Mouse (Mus musculus) forebrain, postnatal 0 days (tissue): ENCODE data around the gene Cdh20. TPM values are rescaled to one million over a fixed set of nuclear protein-coding genes. Genes with fewer than 3 reads are reported as not detected.

Experiments
- ATAC-seq: fragments of 200-750 bp; cut with Nextera tagmentation; 2 replicates; pipeline ENCODE4 v1.8.0; 2017; ENCODE audit warnings: mild to moderate bottlenecking, moderate library complexity
- DNase-seq: peaks from one replicate; pipeline ENCODE4 v3.0.0-alpha.2; 2015
- H3K27ac ChIP-seq: fragments of 300-500 bp; sonication (generic); 2 replicates; pipeline ENCODE4 v1.5.1; 2014; ENCODE audit warnings: low read depth, mild to moderate bottlenecking, antibody characterized with exemption, low read length, moderate library complexity, mixed read lengths
- H3K27me3 ChIP-seq: fragments of 300-500 bp; sonication (generic); 2 replicates; pipeline ENCODE4 v1.6.1; 2014; ENCODE audit warnings: mild to moderate bottlenecking, low read length, mixed read lengths; ENCODE audit not compliant: insufficient read depth
- H3K36me3 ChIP-seq: fragments of 300-500 bp; sonication (generic); 2 replicates; pipeline ENCODE4 v1.6.1; 2014; ENCODE audit warnings: mild to moderate bottlenecking, moderate library complexity; ENCODE audit not compliant: insufficient read depth
- H3K4me1 ChIP-seq: fragments of 300-500 bp; sonication (generic); 2 replicates; pipeline ENCODE4 v1.6.1; 2014; ENCODE audit warnings: antibody characterized with exemption; ENCODE audit not compliant: insufficient read depth
- H3K4me2 ChIP-seq: fragments of 300-500 bp; sonication (generic); 2 replicates; pipeline ENCODE4 v1.6.1; 2014; ENCODE audit warnings: low read depth, mild to moderate bottlenecking, moderate library complexity
- H3K4me3 ChIP-seq: fragments of 300-500 bp; sonication (generic); 2 replicates; pipeline ENCODE4 v1.5.1; 2014; ENCODE audit warnings: low read depth, low read length, mixed read lengths
- H3K9ac ChIP-seq: fragments of 300-500 bp; sonication (generic); 2 replicates; pipeline ENCODE4 v1.6.1; 2014; ENCODE audit warnings: mild to moderate bottlenecking
- H3K9me3 ChIP-seq: fragments of 300-500 bp; sonication (generic); 2 replicates; pipeline ENCODE4 v1.6.1; 2016; ENCODE audit warnings: low read length
- CTCF ChIP-seq: sonication (generic); IDR thresholded peaks from 2 replicates; pipeline ENCODE4 v1.5.1; 2016; ENCODE audit warnings: antibody characterized with exemption, control low read depth, low read depth
- WGBS: fragments of 180-500 bp; shearing (Covaris S2); extraction: QIAGEN DNeasy Blood & Tissue Kit; methylation state at CpG from one replicate; pipeline ENCODE4 v1.1.7; 2014; 5-methylcytosine and 5-hydroxymethylcytosine counted together
- polyA plus RNA-seq: library from polyadenylated mRNA; unstranded; fragments of >200 nt; fragmentation: Nextera tagmentation; extraction: Ambion mirVana; gene quantifications from 2 replicates; pipeline ENCODE4 v1.2.1, GENCODE M21; 2015
- total RNA-seq: library from RNA; depleted of rRNA; stranded (reverse); fragments of >200 nt; gene quantifications from 2 replicates; pipeline ENCODE4 v1.2.3, GENCODE M21; 2014; rRNA removed

Gene Cdh20
- total RNA-seq (6.4 and 8.9 TPM in 2 replicates), polyA plus RNA-seq (1.3 and 2.0 TPM in 2 replicates)

- WGBS: under 1% methylated on average over 46 of the region's 46 CpGs
- DNase-seq: peak; percentile 50
- Histone ChIP-seq H3K4me1 (0 out of 2 replicates have a peak, but pooled peaks cover 4% of the 10 kb centered on the region), H3K27me3 (no peaks in the 10 kb centered on the region), H3K36me3 (no peaks in the 10 kb centered on the region), H3K9ac (peak within 1 kb of the TSS; percentile 59), H3K4me3 (peak within 1 kb of the TSS; percentile 49), H3K27ac (no peak within 1 kb of the TSS), H3K9me3 (no peaks in the 10 kb centered on the region), H3K4me2 (peak within 1 kb of the TSS; percentile 98)
- TF ChIP-seq CTCF: no peak
- ATAC-seq: peak; percentile 73
Observed at GRCm38 (mm10) chr1:104768371-104769249, at the start of gene Cdh20. Cdh20 (plus strand) TSS chr1:104768529.

GRCm38 (mm10) chr1:104746816-104747215, 21.5 kb upstream of the Cdh20 start:
- DNase-seq (peak; percentile 11), ATAC-seq (peak; percentile 69)
- Histone ChIP-seq H3K9me3 (no peaks in the 10 kb centered on the region), H3K4me1 (no peaks in the 10 kb centered on the region), H3K9ac (no peak overlapping the region), H3K4me2 (no peak overlapping the region), H3K27me3 (no peaks in the 10 kb centered on the region), H3K36me3 (no peaks in the 10 kb centered on the region), H3K4me3 (no peak overlapping the region), H3K27ac (no peak overlapping the region)
- no peak for TF ChIP-seq CTCF
- WGBS: 0% methylated on average over 1 of the region's 1 CpGs

GRCm38 (mm10) chr1:104747438-104747837, 20.9 kb upstream of the Cdh20 start:
- DNase-seq: no peak
- no peak for ATAC-seq
- TF ChIP-seq CTCF: no peak
- 35% methylated on average over 4 of the region's 4 CpGs for WGBS
- Histone ChIP-seq H3K4me1 (no peaks in the 10 kb centered on the region), H3K4me2 (no peak overlapping the region), H3K4me3 (no peak overlapping the region), H3K36me3 (no peaks in the 10 kb centered on the region), H3K27ac (no peak overlapping the region), H3K9me3 (no peaks in the 10 kb centered on the region), H3K9ac (no peak overlapping the region), H3K27me3 (no peaks in the 10 kb centered on the region)

- no peak overlapping the region for H3K4me3 ChIP-seq
- no peak overlapping the region for H3K27ac ChIP-seq
- H3K9me3 ChIP-seq: no peaks in the 10 kb centered on the region
- no peaks in the 10 kb centered on the region for H3K36me3 ChIP-seq
- no peak overlapping the region for H3K9ac ChIP-seq
- WGBS: 67% methylated on average over 8 of the region's 8 CpGs
- TF ChIP-seq CTCF: no peak
- DNase-seq (peak; percentile 18), ATAC-seq (peak; percentile 79)
- no peaks in the 10 kb centered on the region for H3K27me3 ChIP-seq
- no peak overlapping the region for H3K4me2 ChIP-seq
- no peaks in the 10 kb centered on the region for H3K4me1 ChIP-seq
Observed at GRCm38 (mm10) chr1:104754483-104754882, 13.8 kb upstream of the Cdh20 start.

- WGBS: 34% methylated on average over 4 of the region's 4 CpGs
- no peak for DNase-seq
- H3K9me3 ChIP-seq: no peaks in the 10 kb centered on the region
- ATAC-seq: no peak
- H3K4me1 ChIP-seq: no peaks in the 10 kb centered on the region
- TF ChIP-seq CTCF: peak; percentile 18; the same call in 1 of the 2 replicates
- no peak overlapping the region for H3K4me2 ChIP-seq
- no peaks in the 10 kb centered on the region for H3K27me3 ChIP-seq
- H3K36me3 ChIP-seq: no peaks in the 10 kb centered on the region
- no peak overlapping the region for H3K27ac ChIP-seq
- H3K4me3 ChIP-seq: no peak overlapping the region
- H3K9ac ChIP-seq: no peak overlapping the region
Observed at GRCm38 (mm10) chr1:104755896-104756295, 12.4 kb upstream of the Cdh20 start.

- under 1% methylated on average over 12 of the region's 12 CpGs for WGBS
- ATAC-seq (peak; percentile 62), DNase-seq (no peak)
- Histone ChIP-seq H3K9ac (peak overlapping the region; percentile 59), H3K4me3 (peak overlapping the region; percentile 49), H3K36me3 (no peaks in the 10 kb centered on the region), H3K4me2 (peak overlapping the region; percentile 98), H3K27me3 (no peaks in the 10 kb centered on the region), H3K27ac (no peak overlapping the region), H3K9me3 (no peaks in the 10 kb centered on the region), H3K4me1 (0 out of 2 replicates have a peak, but pooled peaks cover 4% of the 10 kb centered on the region)
- TF ChIP-seq CTCF: peak; percentile 41; the same call in 1 of the 2 replicates
Observed at GRCm38 (mm10) chr1:104769250-104769607, 900 bp downstream of the Cdh20 start.

GRCm38 (mm10) chr1:104771937-104772336, 3.6 kb downstream of the Cdh20 start:
- H3K27ac ChIP-seq: no peak overlapping the region
- H3K4me1 ChIP-seq: 0 out of 2 replicates have a peak, but pooled peaks cover 4% of the 10 kb centered on the region
- peak; percentile 27 for DNase-seq
- no peak overlapping the region; the same call in 1 of the 2 replicates for H3K4me3 ChIP-seq
- H3K9me3 ChIP-seq: no peaks in the 10 kb centered on the region
- no peak for ATAC-seq
- 25% methylated on average over 4 of the region's 4 CpGs for WGBS
- TF ChIP-seq CTCF: no peak
- no peak overlapping the region for H3K9ac ChIP-seq
- H3K36me3 ChIP-seq: no peaks in the 10 kb centered on the region
- no peaks in the 10 kb centered on the region for H3K27me3 ChIP-seq
- peak overlapping the region; percentile 27 for H3K4me2 ChIP-seq
